Mouse (Mus musculus): ENCODE measurements around the gene Chil1. TPM values are rescaled to one million over a fixed set of nuclear protein-coding genes. Genes with fewer than 3 reads are reported as not detected.

The Chil1 gene
- total and polyA plus RNA-seq, 3 experiments: 1.7 to 6.7 (median 6.1) TPM

DNA sequence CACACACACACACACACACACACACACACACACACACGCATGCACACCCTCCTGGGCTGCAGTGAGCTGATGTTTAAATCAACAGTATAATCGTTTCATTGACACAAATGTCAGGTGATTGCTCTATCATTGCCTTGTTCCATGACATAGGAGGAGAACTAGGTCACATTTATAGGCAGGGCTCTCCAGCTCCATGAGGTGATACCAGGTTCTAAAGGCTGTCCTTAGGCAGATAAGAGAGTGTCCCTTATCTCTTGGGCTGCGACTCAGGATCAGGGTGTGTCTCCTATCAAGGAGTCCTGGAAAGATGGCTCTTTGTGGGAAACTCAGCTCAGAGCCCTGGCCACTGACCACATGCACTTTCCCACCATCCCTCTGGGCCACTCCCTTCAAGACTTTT is 13.4 kb upstream of the Chil1 start:
- dilution Hi-C loops (cut with MboI; ENCODE audit: extremely low pct_ligation_motif_present, extremely low pct_unique_long_range_greater_than_20kb, low sequenced_read_pairs): no loop called here
- TF ChIP-seq RCOR1 (conservative IDR thresholded peaks at IDR 0.05; ENCODE audit: low read depth, low read length) (no peak), GABPA (IDR thresholded peaks at IDR 0.05; ENCODE audit: insufficient replicate concordance, low read depth, low read length) (no peak), NELFE (IDR thresholded peaks at IDR 0.05; ENCODE audit: low read depth, low read length) (no peak), ZKSCAN1 (IDR thresholded peaks at IDR 0.05; ENCODE audit: borderline replicate concordance, low read depth, low read length) (no peak), MAZ (IDR thresholded peaks at IDR 0.05; ENCODE audit: low read depth, low read length) (no peak)
- peaks cover 10% of the 10 kb centered on the region for H3K9me3 ChIP-seq (replicated peaks; ENCODE audit: low read length)
- DNase-seq (ENCODE audit: extremely low read depth): no peak
- 0 out of 4 replicates have a peak, but pooled peaks cover 0 to 3% of the 10 kb centered on the region in 2 experiments for H3K4me1 ChIP-seq (ENCODE audit: control insufficient read depth in 1 of 2, insufficient read depth in 2 of 2)
- H3K27ac ChIP-seq (ENCODE audit: insufficient read depth, low read depth): no peak overlapping the region
- H3K9ac ChIP-seq (ENCODE audit: insufficient read depth, low read depth): no peak overlapping the region
- in situ Hi-C loops (cut with MboI; ENCODE audit: low pct_ligation_motif_present, low pct_unique_long_range_greater_than_20kb, low sequenced_read_pairs): no loop called here
- H3K36me3 ChIP-seq (replicated peaks in 1 of 2; ENCODE audit: control insufficient read depth in 1 of 2, insufficient read depth in 1 of 2, low read length in 1 of 2): no peaks in the 10 kb centered on the region
- H3K27me3 ChIP-seq (replicated peaks): no peaks in the 10 kb centered on the region
- no peak overlapping the region for H3K4me3 ChIP-seq (replicated peaks in 1 of 3; ENCODE audit: low read depth in 2 of 3, low read length in 2 of 3, poor library complexity in 1 of 3)
- no peaks in the 10 kb centered on the region for H3K79me2 ChIP-seq (replicated peaks; ENCODE audit: control insufficient read depth, extremely low read depth, insufficient read depth, poor library complexity, severe bottlenecking)
- no peak overlapping the region for H3K4me2 ChIP-seq (ENCODE audit: insufficient read depth, low read depth, poor library complexity, severe bottlenecking)

DNA sequence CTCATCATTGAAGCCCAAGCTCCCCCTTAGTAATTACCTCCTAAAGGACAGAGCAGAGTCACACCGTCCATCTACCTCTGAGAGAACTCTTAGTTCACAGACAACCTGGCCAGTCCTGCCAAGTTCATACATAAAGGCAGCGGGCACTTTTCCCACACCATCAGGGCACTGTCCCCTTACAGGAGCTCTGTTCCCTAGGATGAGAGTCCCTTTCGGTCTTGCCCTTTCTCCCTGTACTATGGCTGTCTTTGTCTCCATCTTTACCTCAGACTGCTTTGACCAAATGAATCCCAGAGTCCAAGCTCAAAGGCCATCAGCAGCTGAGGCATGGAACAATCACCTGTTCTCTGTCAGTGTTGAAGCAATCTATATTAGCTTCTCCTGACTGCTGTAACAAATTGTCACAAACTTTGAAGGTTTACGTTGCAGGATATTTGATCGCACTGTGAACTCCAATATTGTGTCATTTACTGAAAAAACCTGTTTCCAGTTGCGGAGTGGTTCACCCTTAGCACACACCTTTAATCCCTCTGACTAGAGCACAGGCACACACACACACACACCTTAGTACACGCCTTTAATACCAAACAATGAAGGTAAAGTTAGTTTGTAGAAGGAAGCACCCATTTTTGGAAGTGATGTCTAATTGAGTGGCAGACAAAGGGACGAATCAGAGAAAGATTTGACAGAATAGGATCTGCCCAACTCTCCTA is 12.8 kb upstream of the Chil1 start:
- H3K27me3 ChIP-seq (replicated peaks): no peaks in the 10 kb centered on the region
- no peaks in the 10 kb centered on the region for H3K79me2 ChIP-seq (replicated peaks; ENCODE audit: control insufficient read depth, extremely low read depth, insufficient read depth, poor library complexity, severe bottlenecking)

DNA sequence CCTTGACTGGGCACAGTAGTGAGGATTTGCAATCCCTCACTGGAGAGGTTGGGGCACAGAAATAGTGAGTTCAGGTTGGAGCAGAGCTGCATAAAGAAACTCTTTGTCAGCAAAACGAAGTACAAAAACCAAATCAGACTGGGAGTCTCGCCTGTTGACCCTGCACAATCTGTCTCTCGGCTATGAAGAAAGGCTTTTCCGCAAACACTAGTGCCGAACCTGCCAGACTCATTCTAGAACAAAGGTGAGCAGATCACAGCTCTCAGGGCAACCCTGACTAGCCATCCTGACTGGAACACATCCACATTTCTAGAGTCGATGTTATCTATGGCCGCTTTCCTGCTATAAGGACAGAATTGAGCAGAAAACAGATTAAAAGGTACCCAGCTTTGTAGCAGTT is 8.9 kb upstream of the Chil1 start:
- in situ Hi-C loops (cut with MboI; ENCODE audit: low pct_ligation_motif_present, low pct_unique_long_range_greater_than_20kb, low sequenced_read_pairs) (no loop called here), dilution Hi-C loops (cut with MboI; ENCODE audit: extremely low pct_ligation_motif_present, extremely low pct_unique_long_range_greater_than_20kb, low sequenced_read_pairs) (no loop called here)
- peaks cover 0 to 24% of the 10 kb centered on the region in 2 experiments; a peak in 2 of 4 replicates for H3K4me1 ChIP-seq (ENCODE audit: control insufficient read depth in 1 of 2, insufficient read depth in 2 of 2)
- no peak overlapping the region for H3K4me2 ChIP-seq (ENCODE audit: insufficient read depth, low read depth, poor library complexity, severe bottlenecking)
- no peak for DNase-seq (ENCODE audit: extremely low read depth)
- H3K79me2 ChIP-seq (replicated peaks; ENCODE audit: control insufficient read depth, extremely low read depth, insufficient read depth, poor library complexity, severe bottlenecking): no peaks in the 10 kb centered on the region
- no peaks in the 10 kb centered on the region for H3K36me3 ChIP-seq (replicated peaks in 1 of 2; ENCODE audit: control insufficient read depth in 1 of 2, insufficient read depth in 1 of 2, low read length in 1 of 2)
- no peak overlapping the region for H3K9ac ChIP-seq (ENCODE audit: insufficient read depth, low read depth)
- no peak overlapping the region for H3K27ac ChIP-seq (ENCODE audit: insufficient read depth, low read depth)
- peaks cover 10% of the 10 kb centered on the region for H3K9me3 ChIP-seq (replicated peaks; ENCODE audit: low read length)
- TF ChIP-seq TBP (conservative IDR thresholded peaks at IDR 0.05; ENCODE audit: low read depth, low read length) (no peak), ZMIZ1 (IDR thresholded peaks at IDR 0.05; ENCODE audit: low read depth, low read length) (no peak), JUND (conservative IDR thresholded peaks at IDR 0.05; ENCODE audit: low read depth, low read length) (no peak), USF2 (conservative IDR thresholded peaks at IDR 0.05; ENCODE audit: low read depth, low read length) (no peak), GABPA (IDR thresholded peaks at IDR 0.05; ENCODE audit: insufficient replicate concordance, low read depth, low read length) (no peak), E2F4 (IDR thresholded peaks at IDR 0.05; ENCODE audit: insufficient replicate concordance, low read depth, low read length) (no peak), ZKSCAN1 (IDR thresholded peaks at IDR 0.05; ENCODE audit: borderline replicate concordance, low read depth, low read length) (no peak), NRF1 (IDR thresholded peaks at IDR 0.05; ENCODE audit: low read depth, low read length) (no peak), RCOR1 (conservative IDR thresholded peaks at IDR 0.05; ENCODE audit: low read depth, low read length) (no peak), BHLHE40 (IDR thresholded peaks at IDR 0.05; ENCODE audit: low read depth, low read length) (no peak), SMC3 (IDR thresholded peaks at IDR 0.05; ENCODE audit: low read depth, low read length) (no peak), SIN3A (IDR thresholded peaks at IDR 0.05; ENCODE audit: low read length) (no peak), MEF2A (IDR thresholded peaks at IDR 0.05; ENCODE audit: borderline replicate concordance, low read depth, low read length) (no peak), TCF12 (IDR thresholded peaks at IDR 0.05; ENCODE audit: low read depth, low read length) (no peak)
- H3K27me3 ChIP-seq (replicated peaks): no peaks in the 10 kb centered on the region
- no peak overlapping the region for H3K4me3 ChIP-seq (replicated peaks in 1 of 3; ENCODE audit: low read depth in 2 of 3, low read length in 2 of 3, poor library complexity in 1 of 3)

More for the DNA sequence above, 12.8 kb upstream of the Chil1 start:
- in situ Hi-C loops (cut with MboI; ENCODE audit: low pct_ligation_motif_present, low pct_unique_long_range_greater_than_20kb, low sequenced_read_pairs) (no loop called here), dilution Hi-C loops (cut with MboI; ENCODE audit: extremely low pct_ligation_motif_present, extremely low pct_unique_long_range_greater_than_20kb, low sequenced_read_pairs) (no loop called here)
- no peak overlapping the region for H3K27ac ChIP-seq (ENCODE audit: insufficient read depth, low read depth)
- H3K9me3 ChIP-seq (replicated peaks; ENCODE audit: low read length): peaks cover 10% of the 10 kb centered on the region
- no peak overlapping the region for H3K4me3 ChIP-seq (replicated peaks in 1 of 3; ENCODE audit: low read depth in 2 of 3, low read length in 2 of 3, poor library complexity in 1 of 3)
- no peak for DNase-seq (ENCODE audit: extremely low read depth)
- no peak overlapping the region for H3K9ac ChIP-seq (ENCODE audit: insufficient read depth, low read depth)
- no peak overlapping the region for H3K4me2 ChIP-seq (ENCODE audit: insufficient read depth, low read depth, poor library complexity, severe bottlenecking)
- H3K4me1 ChIP-seq (ENCODE audit: control insufficient read depth in 1 of 2, insufficient read depth in 2 of 2): 0 out of 4 replicates have a peak, but pooled peaks cover 0 to 3% of the 10 kb centered on the region in 2 experiments
- TF ChIP-seq MAX (IDR thresholded peaks at IDR 0.05; ENCODE audit: low read length) (no peak), ZNF384 (IDR thresholded peaks at IDR 0.05; ENCODE audit: low read depth, low read length) (no peak), SIN3A (IDR thresholded peaks at IDR 0.05; ENCODE audit: low read length) (no peak), CHD2 (IDR thresholded peaks at IDR 0.05; ENCODE audit: low read length) (no peak), RAD21 (IDR thresholded peaks at IDR 0.05; ENCODE audit: low read depth, low read length) (no peak), RCOR1 (conservative IDR thresholded peaks at IDR 0.05; ENCODE audit: low read depth, low read length) (no peak), MYC (IDR thresholded peaks at IDR 0.05; ENCODE audit: low read depth, low read length) (no peak), EP300 (IDR thresholded peaks at IDR 0.05; ENCODE audit: low read length) (no peak), ZMIZ1 (IDR thresholded peaks at IDR 0.05; ENCODE audit: low read depth, low read length) (no peak), CTCF (conservative IDR thresholded peaks at IDR 0.05 in 1 of 2, IDR thresholded peaks at IDR 0.05 in 1 of 2; ENCODE audit: low read depth in 2 of 2, low read length in 2 of 2) (no peak), MEF2A (IDR thresholded peaks at IDR 0.05; ENCODE audit: borderline replicate concordance, low read depth, low read length) (no peak)
- H3K36me3 ChIP-seq (replicated peaks in 1 of 2; ENCODE audit: control insufficient read depth in 1 of 2, insufficient read depth in 1 of 2, low read length in 1 of 2): no peaks in the 10 kb centered on the region
